Mouse (Mus musculus) layer of hippocampus, postnatal 25 days (tissue): ENCODE data around the gene Atg9a. TPM values are rescaled to one million over a fixed set of nuclear protein-coding genes. Genes with fewer than 3 reads are reported as not detected.

Source experiments
- DNase-seq, 2 experiments: peaks; one replicate each; pipeline ENCODE4 v3.0.0; 2022; ENCODE audit warnings: mixed read lengths in 2 of 2, low spot score in 1 of 2; ENCODE audit errors: extremely low spot score in 1 of 2
- total RNA-seq, 2 experiments: library from RNA; stranded (reverse); gene quantifications; 2 replicates each; pipeline ENCODE4 v1.2.3; 2021

The Atg9a gene
- total RNA-seq, 2 experiments from 2014 or later = 119 to 121 TPM

GRCm38 (mm10) chr1:75179334-75180104 lies 12.5 kb downstream of the Atg9a start:
- peak; percentile 36 to 41 for DNase-seq

DNA sequence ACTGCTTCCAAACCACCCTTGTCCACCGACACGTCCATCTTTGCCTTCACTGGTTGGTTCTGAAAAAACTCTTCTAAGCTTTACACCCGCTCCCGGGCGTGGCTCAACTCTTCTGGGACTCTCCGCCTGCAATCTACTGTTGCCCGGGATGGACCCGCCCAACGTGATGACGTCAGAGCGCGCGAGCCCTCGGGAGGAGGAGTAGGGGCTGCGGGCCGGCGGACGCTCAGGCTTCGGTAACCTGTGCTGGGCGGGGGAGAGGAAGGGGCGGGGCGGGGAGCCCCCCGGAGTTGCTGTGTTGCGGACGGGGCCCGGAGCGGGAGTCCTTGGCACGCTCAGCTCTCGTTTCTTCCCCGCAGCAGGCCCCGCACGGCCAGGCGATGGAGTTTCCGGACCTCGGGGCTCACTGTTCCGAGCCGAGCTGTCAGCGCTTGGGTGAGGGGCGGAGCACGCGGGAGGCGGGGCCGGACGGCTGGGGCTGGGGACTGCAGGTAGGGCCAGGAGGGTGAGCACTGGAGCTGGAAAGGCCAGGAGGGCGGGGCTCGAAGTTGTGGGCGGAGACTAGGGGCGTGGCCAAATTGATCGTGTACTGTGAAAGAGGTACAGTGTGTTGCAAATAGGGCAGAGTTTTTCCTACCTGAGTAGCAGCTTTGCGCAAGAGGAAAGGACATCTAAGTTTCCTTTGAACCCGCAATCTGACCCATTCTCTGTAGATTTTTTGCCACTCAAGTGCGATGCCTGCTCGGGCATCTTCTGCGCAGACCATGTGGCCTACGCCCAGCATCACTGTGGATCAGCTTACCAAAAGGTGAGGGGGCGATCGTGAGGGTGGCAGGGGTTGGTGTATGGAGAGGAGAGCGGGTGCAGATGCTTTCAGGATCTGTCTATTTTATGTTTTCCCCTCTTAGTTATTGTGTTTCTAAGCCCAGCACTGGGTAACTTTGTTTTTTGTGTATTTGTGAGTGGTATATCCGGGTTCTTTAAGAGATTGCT lies 23.2 kb downstream of the Atg9a start, which contains the start of gene Zfand2b:
Gene Zfand2b, plus strand, starts transcription at position 175 of the 993 bp plus-strand sequence.
- DNase-seq = peak; percentile 90 to 95

DNA sequence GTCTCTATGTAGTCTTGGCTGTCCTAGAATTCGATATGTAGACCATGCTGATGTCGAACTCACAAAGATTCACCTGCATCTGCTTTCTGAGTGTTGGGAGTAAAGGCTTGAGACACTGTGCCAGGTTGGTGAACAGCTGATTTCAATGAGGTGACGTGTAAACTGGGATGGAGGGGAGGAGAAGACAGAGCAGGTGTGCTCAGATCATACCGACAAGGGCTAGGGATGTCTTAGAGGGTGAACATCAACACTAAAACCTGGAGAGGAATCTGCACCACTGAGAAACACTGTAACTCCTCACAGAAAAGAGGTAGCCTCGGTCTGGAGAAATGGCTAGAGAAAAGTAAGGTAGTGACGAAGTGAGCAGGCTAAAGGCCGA lies 23.9 kb downstream of the Atg9a start:
- no peak for DNase-seq

GRCm38 (mm10) chr1:75160256-75160617 lies 31.8 kb downstream of the Atg9a start:
- DNase-seq = no peak

DNA sequence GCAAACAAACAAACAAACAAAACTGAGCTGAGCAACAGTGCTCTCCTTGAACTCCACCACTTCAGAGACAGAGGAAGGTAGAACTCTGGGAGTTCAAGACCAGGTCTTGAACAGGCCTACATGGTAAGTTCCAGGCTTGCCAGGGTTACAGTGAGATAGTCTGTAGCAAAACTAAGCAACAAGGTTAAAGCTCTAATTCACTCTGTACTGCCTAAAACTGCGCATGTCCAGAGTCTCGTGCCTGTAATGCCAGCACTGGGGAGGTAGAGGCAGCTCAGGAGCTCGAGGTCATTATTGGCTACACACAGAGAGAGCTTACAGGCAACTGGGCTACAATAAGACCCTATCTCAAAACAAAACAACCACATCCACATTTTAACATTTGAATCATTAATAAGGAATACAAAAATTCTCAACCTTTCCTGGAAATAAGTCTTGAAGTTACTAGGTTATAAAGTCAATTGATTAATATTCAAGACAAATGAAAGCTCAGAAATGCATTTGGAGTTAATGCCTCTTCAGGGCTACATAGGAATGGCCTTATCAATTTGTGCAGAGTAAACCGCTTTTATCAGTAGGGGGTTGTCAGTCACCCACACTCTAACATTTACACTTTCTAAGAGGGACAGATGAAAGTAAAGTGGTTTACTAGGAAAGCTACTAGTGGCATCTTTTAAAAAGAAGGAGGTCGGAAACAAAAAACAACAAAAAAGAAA lies 32.3 kb downstream of the Atg9a start:
- no peak for DNase-seq

DNA sequence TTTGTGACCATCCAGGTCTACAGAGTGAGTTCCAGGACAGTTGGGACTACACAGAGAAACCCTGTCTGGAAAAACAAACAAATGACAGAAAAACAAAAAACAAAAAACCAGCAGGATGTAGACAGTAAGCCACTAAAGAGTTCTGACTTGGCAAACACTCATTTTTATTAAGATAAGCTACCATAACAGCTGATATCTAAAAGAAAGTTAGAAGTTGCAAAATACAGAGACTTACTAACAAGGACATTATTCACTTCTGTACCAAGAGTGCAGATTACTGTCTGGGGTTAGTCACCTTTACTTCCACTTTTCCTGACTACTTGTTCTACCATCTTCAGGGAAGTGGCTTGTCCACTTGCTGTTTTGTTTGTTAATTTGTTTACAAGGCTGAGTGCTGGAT lies 33.0 kb downstream of the Atg9a start:
- no peak for DNase-seq

GRCm38 (mm10) chr1:75155837-75156236 lies 36.2 kb downstream of the Atg9a start:
- no peak for DNase-seq

DNA sequence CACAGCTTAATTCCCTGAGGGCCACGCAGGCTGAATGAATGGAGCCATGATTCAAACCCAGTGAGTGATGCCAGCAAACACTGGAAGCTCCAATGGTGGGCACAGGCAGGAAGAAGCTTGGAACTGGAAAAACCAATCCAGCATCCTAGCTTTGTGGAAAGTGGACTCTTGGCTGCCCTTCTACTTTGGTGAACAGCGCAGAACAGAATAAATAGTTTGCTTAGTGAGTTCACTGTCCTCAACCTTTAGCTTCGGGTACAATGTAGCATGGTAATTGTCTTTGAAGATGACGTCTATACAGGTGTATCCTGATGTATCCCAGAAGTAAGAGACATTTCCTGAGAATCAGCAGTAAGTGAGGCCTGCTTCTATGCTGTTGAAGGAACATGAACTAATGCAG lies 43.3 kb downstream of the Atg9a start:
- no peak for DNase-seq

DNA sequence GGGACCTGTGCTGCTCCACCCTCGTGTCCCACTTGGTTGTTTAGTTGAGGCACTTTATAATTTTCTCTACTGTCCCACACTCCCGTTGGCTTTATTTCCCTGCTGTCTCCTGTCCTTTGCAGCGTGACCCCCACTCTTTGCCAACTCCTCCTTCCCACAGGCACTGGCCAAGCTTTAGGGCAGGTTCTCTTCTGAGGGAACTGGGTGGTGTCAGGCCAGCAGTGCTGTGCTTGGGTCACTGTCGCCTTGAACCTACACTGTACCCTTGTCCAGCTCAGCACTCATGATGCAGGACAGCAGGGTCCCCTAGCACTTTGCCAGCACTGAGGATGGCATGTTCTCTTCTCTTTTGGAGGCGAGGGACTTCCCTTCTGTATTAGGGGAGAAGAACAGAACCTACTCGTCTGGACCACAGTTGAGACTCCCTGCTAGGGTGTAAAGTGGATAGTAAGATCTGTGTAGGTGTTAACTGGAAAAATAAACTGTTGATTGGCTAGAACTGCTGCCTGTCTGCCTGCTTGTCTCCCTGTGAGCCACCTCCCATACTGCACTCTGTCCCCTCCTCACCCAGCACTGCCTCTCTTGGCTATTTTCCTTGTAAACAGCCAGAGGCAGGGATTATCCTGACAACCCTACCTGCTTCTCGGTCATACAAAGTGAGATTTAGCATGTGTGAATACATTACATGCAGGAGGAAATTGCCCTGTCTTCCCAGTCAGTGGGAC lies 44.4 kb downstream of the Atg9a start:
- no peak for DNase-seq

GRCm38 (mm10) chr1:75145589-75145988 lies 46.4 kb downstream of the Atg9a start:
- DNase-seq = no peak

DNA sequence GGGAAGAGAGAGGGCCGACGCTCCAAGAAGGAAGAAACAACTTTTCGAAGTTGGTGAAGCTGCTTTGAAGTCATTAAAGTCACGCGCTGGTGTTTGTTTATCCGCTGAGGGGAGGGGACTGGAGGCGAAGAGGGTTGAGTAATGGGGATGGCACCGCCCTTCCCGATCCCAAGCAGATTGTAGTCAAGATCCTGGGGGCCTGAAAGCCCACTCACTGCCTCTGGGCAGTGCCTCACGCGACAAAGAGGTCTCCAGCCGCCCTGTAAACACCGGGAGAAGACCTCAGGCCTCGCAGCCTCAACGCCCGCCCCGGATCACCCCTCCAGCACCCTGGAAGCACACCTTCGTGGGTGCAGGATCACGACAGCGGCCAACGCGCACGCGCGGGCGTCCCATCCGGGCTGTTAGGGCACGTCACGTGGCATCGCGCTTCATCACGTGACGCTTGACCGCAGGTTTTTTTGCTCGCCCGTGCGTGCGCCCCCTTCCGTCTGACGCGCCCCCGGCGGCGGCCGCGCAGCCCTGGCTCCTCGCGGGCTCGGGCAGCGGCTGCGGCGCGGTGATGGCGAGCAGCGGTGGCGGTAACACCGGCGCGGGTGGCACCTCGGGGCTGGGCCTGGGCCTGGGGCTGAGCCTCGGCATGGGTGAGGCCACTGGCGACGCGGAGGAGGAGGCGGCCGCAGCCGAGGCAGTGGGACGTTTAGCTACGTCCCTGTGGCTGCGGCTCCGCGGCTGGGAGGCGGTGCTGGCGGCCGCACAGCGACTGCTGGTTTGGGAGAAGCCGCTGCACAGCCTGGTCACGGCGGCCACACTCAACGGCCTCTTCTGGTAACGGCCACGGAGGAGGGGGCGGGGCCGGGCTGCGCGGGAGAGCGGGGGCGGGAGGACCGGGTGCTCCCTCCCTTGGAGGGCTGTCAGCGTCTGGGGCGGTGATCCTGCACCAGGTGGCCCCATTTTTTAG lies 49.4 kb downstream of the Atg9a start, which contains the start of the genes Cnppd1 and Retreg2:
Gene Cnppd1, minus strand, starts transcription at position 411 of the 961 bp plus-strand sequence.
Gene Retreg2, plus strand, starts transcription at position 478 of the 961 bp plus-strand sequence.
- peak; percentile 96 for DNase-seq

DNA sequence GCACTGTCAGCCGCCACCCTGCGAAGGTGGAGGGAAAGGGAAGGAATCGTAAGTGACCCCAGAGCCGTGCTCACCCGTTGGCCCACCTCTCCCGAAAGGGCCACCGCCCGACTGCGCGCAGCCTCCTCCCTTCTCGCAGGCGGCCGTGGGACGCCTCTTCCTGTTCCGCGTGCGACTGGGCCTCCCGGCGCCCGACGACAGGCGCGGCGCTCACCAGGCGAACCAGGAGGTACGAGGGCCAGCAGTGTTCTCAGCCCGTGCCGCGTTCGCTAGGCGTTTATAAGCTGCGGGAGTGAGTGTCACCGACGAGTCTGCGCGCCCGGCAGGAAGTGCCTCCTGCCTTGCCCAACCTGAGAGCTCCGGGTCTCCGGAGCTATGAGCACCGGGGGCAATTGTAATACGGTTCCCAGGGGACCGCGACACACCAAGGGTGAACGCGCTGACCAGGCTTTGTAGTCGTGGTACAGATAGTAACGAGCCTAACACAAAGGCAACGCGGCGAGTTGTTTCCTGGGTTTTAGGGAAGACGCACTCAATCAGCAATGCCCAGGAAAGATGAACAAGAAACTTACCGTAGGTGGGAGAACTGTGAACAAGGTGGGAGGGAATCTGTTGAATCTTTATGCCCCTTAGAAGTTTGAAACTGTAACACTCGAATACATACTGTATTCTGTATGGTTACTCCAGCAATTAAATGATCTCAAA lies 50.4 kb downstream of the Atg9a start:
- DNase-seq = peak; percentile 41 to 53

DNA sequence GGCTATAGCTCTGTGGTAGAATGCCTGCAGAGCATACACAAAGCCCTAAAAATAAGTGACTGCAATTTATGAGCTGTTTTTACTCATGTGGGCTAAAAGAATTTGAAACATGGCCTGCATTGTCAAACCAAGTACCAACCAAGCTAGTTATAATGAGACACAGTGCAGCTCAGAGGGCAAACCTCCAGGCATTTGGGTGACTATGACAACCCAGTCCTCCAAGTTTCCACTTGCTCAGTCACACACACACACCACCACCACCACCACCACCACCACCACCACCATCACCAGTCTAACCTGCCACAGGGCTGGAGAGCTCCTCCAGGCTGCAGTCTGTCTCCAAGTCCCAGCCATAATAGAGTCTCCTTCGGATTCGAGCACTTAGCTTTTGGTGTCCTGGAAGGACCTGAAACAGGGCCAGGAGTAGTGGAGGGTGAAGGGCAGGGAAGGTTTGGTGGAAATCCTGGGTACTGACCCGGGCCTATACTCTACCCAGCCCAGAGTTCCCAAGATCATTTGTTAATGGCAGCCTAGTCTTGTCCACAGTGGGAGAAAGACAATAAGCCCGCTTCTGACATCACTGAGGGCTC lies 51.3 kb downstream of the Atg9a start:
- no peak for DNase-seq

GRCm38 (mm10) chr1:75138448-75138847 lies 53.5 kb downstream of the Atg9a start:
- no peak for DNase-seq

GRCm38 (mm10) chr1:75136730-75137129 lies 55.3 kb downstream of the Atg9a start:
- no peak for DNase-seq

DNA sequence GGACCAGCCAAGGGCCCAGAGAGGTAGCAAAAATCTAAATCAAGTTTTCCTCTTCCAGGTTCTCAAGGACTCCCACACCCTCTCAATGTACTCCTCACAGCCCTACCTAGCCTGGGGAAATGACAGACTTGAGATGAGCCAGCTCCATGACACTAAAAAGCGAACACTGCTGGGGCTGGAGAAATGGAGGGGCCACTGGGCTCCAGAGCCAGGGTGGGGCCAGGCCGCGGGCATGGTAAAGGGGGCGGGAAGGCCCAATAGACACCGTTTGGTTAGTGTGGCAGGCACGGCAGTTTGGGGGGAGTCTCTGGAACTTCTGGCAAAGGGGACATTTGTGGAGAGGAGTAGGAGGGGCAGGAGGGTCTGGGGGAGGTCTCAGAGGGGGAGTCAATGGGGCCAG lies 55.7 kb downstream of the Atg9a start:
- no peak for DNase-seq

DNA sequence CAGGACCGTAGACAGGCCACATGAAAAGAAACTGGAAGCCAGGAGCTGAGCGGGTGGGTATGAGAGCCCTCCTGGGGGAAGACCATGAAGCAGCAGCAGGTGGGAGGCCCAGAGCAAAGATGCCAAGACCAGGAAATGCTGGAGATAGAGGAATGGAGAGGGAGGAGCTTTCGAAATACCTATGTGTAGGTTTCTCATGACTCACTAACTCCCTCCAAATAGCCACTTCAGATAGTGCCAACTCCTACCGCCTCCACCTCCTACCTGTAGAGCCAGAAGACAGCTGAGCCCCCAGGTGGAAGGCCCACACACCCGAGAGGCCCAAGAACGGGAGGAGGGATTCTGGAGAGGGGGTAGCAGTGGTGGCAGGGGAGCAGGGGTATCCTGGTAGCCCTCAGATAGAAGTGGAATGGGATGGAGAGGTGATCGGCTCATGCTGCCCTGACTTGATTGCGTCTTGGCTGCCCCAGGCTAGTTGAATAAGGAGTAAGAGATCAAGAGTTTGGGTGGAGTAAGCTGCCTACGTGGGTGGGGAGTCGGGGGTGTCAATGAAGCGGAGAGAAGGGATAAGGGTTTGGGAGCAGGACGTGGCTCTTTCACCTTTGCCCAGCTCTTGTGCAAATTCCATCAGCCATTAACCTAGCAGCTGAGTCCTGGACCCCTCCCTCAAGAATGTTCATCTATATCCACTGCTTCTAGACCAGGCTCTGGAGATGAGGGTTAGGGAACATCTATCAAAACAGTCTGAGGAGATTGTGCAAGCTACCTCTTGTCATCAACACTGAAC lies 58.4 kb downstream of the Atg9a start, which contains the start of gene Slc23a3:
Gene Slc23a3, minus strand, starts transcription at position 470 of the 787 bp plus-strand sequence.
- DNase-seq = no peak
